ENCODE assay signal across 21 mouse cellular contexts in the genomic region with DNA sequence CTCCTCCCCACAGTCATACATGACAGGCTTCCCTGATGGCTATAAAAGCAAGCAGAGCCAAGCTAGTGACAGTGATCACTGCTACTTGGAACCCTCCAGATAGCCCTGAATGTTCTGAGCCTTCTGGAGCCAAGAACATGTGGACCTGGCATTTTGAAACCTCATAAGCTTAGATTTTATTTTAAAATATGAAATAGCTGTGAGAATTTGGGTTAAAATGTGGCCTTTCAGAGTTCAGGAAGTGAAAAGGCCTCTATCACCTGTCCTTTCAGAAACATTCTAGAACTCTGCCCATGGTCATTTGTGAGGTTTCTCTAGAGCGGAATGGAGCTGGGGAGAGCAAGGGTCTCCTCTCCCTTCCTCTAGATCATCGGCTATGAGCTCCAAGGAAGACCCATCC. TPM values are rescaled to one million over a fixed set of nuclear protein-coding genes. Genes with fewer than 3 reads are reported as not detected.
DNase-seq lines count a peak whose midpoint lies in the region; TF ChIP-seq lines count a peak whose summit lies in the region.
"Had no signal": no experiment of that assay in that cellular context is flagged by ENCODE, and none has a peak within 500 bp of the region (broad histone marks: within the 10 kb centered on the region; RNA-seq: fewer than 3 reads in every experiment).

Gene Lrrc18 (plus strand): TSS at position 301 of the 400 bp plus-strand sequence.

- TF ChIP-seq POLR2A in testis, adult 2 months (IDR thresholded peaks at IDR 0.05; ENCODE audit: control insufficient read depth, low read depth, low read length): no peak

- H3K36me3 ChIP-seq in heart, embryonic 10.5 days: no peaks in the 10 kb centered on the region
- no peaks in the 10 kb centered on the region for H3K36me3 ChIP-seq in testis, adult 2 months (ENCODE audit: control insufficient read depth, insufficient read depth, low read length)
- H3K36me3 ChIP-seq: G1E had no signal

- no peaks in the 10 kb centered on the region for H3K9me3 ChIP-seq in heart, embryonic 10.5 days

- H3K4me3 ChIP-seq in heart, embryonic 10.5 days: no peak within 1 kb of the TSS
- H3K4me3 ChIP-seq in testis, adult 2 months (ENCODE audit: control insufficient read depth, low read depth, low read length): peak within 1 kb of the TSS; percentile 74

- H3K27ac ChIP-seq in heart, embryonic 10.5 days: no peak within 1 kb of the TSS
- H3K27ac ChIP-seq in testis, adult 2 months (ENCODE audit: control insufficient read depth, insufficient read depth, low read depth, low read length): no peak within 1 kb of the TSS

- no peak for TF ChIP-seq CTCF in testis, adult 2 months (IDR thresholded peaks at IDR 0.05; ENCODE audit: control insufficient read depth, insufficient read depth, insufficient replicate concordance, low read depth, low read length)

- H3K27me3 ChIP-seq in heart, embryonic 10.5 days (ENCODE audit: insufficient read depth, poor library complexity, severe bottlenecking): 0 out of 2 replicates have a peak, but pooled peaks cover 3% of the 10 kb centered on the region
- H3K27me3 ChIP-seq in testis, adult 2 months (ENCODE audit: control insufficient read depth, insufficient read depth, low read length): no peaks in the 10 kb centered on the region
- H3K27me3 ChIP-seq: CH12.LX had no signal

- DNase-seq in heart, embryonic 10.5 days (ENCODE audit: low spot score): peak; percentile 7
- no peak for DNase-seq in heart, postnatal 14 days
- no peak for DNase-seq in testis, postnatal 10 days (ENCODE audit: low spot score)
- DNase-seq: adrenal gland, adult 2 months; adrenal gland, adult 8-10 months; adrenal gland, postnatal 10 days; adrenal gland, postnatal 14 days; adrenal gland, postnatal 25 days; adrenal gland, postnatal 36 days; B cell, adult 2 months; cerebellum, adult 11 months; cerebellum, adult 11-12 months; cerebellum, adult 18-20 months had no signal

- intact Hi-C loops in heart, postnatal 14 days (cut with DNase I): no loop called here

- 89% methylated on average over 2 of the region's 2 CpGs for WGBS in heart, embryonic 10.5 days

- H3K4me1 ChIP-seq in heart, embryonic 10.5 days: peaks cover 16% of the 10 kb centered on the region
- peaks cover 2% of the 10 kb centered on the region; the same call in 1 of the 2 replicates for H3K4me1 ChIP-seq in testis, adult 2 months (ENCODE audit: control insufficient read depth, insufficient read depth, low read length)

RNA-seq across cellular contexts. Expression of gene Lrrc18, which starts in this region (rescaled TPM):
- polyA plus RNA-seq in heart, embryonic 10.5 days (2016; fragmentation: Nextera tagmentation; extraction: Ambion mirVana): 0.23 and 0.39 TPM in 2 replicates
- under 1 TPM; 0.17 to 0.60 TPM for total RNA-seq in heart, postnatal 14 days (2021)
- 782 and 878 TPM in 2 replicates for polyA plus RNA-seq in testis, adult 2 months (2012; rRNA removed)
- total RNA-seq: ES-E14, MEL had no signal
- polyA plus RNA-seq: C2C12; CD4-positive, CD25-positive, alpha-beta regulatory T cell, adult 4 months; G1E; Patski had no signal

Comparison
In these comparisons a context has a peak if more than half of its experiments do, and no peak if none do; other contexts are left out.
1. RNA of gene Lrrc18 (polyA plus RNA-seq): 782 to 878 TPM in testis, adult 2 months; 0.23 to 0.39 TPM in heart, embryonic 10.5 days; every median in the first group is over 100 times any median in the second.
2. Peak in DNase-seq in heart, embryonic 10.5 days; RNA of the gene not detected or under 1 TPM.